Mouse (Mus musculus) intestine, postnatal 0 days (tissue): ENCODE data around the gene Iqcf5. TPM values are rescaled to one million over a fixed set of nuclear protein-coding genes. Genes with fewer than 3 reads are reported as not detected.
A peak's percentile ranks its signal among the peaks of the same experiment; 100 is the strongest.

ENCODE experiments used
- ATAC-seq: fragments of 200-750 bp; cut with Nextera tagmentation; 2 replicates; pipeline ENCODE4 v1.8.0; 2017; ENCODE audit warnings: mild to moderate bottlenecking, moderate TSS enrichment, moderate library complexity
- H3K27ac ChIP-seq: fragments of 300-500 bp; sonication (generic); 2 replicates; pipeline ENCODE4 v1.5.1; 2014; ENCODE audit warnings: mild to moderate bottlenecking, low read depth, low read length, moderate library complexity
- H3K27me3 ChIP-seq: fragments of 300-500 bp; sonication (generic); replicated peaks from 2 replicates; pipeline ENCODE4 v1.6.1; 2014; ENCODE audit warnings: low read length, mixed read lengths; ENCODE audit not compliant: control insufficient read depth, insufficient read depth
- H3K36me3 ChIP-seq: fragments of 300-500 bp; sonication (generic); 2 replicates; pipeline ENCODE4 v1.6.1; 2014; ENCODE audit warnings: mild to moderate bottlenecking, moderate library complexity; ENCODE audit not compliant: control insufficient read depth, insufficient read depth
- H3K4me1 ChIP-seq: fragments of 300-500 bp; sonication (generic); replicated peaks from 2 replicates; pipeline ENCODE4 v1.6.1; 2014; ENCODE audit warnings: antibody characterized with exemption, low read length, mixed read lengths; ENCODE audit not compliant: control insufficient read depth, insufficient read depth
- H3K4me2 ChIP-seq: fragments of 300-500 bp; sonication (generic); replicated peaks from 2 replicates; pipeline ENCODE4 v1.6.1; 2014; ENCODE audit warnings: low read depth, mild to moderate bottlenecking, moderate library complexity
- H3K4me3 ChIP-seq: fragments of 300-500 bp; sonication (generic); 2 replicates; pipeline ENCODE4 v1.5.1; 2014; ENCODE audit warnings: low read depth, low read length
- H3K9ac ChIP-seq: fragments of 300-500 bp; sonication (generic); 2 replicates; pipeline ENCODE4 v1.6.1; 2014; ENCODE audit warnings: mild to moderate bottlenecking, low read depth, low read length
- H3K9me3 ChIP-seq: fragments of 300-500 bp; sonication (generic); 2 replicates; pipeline ENCODE4 v1.6.1; 2016; ENCODE audit warnings: mixed run types; ENCODE audit not compliant: control insufficient read depth
- CTCF ChIP-seq: sonication (generic); IDR thresholded peaks from 2 replicates; pipeline ENCODE4 v1.5.1; 2016; ENCODE audit warnings: low read depth, mild to moderate bottlenecking, control low read depth, antibody characterized with exemption, moderate library complexity
- WGBS: fragments of 180-500 bp; shearing (Covaris S2); extraction: QIAGEN DNeasy Blood & Tissue Kit; methylation state at CpG from one replicate; pipeline ENCODE4 v1.1.7; 2014; 5-methylcytosine and 5-hydroxymethylcytosine counted together
- polyA plus RNA-seq: library from polyadenylated mRNA; unstranded; fragments of >200 nt; fragmentation: Nextera tagmentation; extraction: Ambion mirVana; gene quantifications from 2 replicates; pipeline ENCODE4 v1.2.1, GENCODE M21; 2015

The Iqcf5 gene
- polyA plus RNA-seq, 1 experiment from 2014 or later, result not detected

DNA sequence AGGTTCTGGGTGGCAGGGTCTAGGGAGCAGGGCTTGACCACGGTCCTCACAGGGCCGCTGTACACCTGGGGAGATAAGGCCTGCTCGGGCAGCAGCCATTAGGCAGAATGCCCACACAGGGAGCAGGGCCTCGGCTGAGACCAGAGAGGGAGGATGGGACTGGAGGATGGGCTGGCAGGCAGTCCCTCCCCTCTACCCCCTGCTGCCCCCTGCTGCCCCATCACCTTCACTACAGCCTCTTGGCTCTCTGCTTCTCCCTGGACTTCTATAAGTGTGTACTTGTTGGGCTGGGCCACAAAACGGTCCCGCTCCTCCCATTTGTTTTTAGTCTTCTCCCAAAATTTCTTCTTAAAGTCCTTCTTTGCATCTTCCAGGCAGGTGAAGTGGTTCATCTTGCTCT, 39.9 kb upstream of the Iqcf5 start:
- H3K27me3 ChIP-seq, result no peaks in the 10 kb centered on the region
- H3K4me2 ChIP-seq, result no peak overlapping the region
- no peaks in the 10 kb centered on the region for H3K9me3 ChIP-seq
- no peak for ATAC-seq
- 12% methylated on average over 6 of the region's 6 CpGs for whole genome bisulfite sequencing
- no peak overlapping the region for H3K4me3 ChIP-seq
- no peak overlapping the region for H3K9ac ChIP-seq
- peak; percentile 89 for TF ChIP-seq CTCF
- no peak overlapping the region for H3K27ac ChIP-seq
- H3K4me1 ChIP-seq, result peaks cover 8% of the 10 kb centered on the region
- H3K36me3 ChIP-seq, result peaks cover 6% of the 10 kb centered on the region; the same call in 1 of the 2 replicates

DNA sequence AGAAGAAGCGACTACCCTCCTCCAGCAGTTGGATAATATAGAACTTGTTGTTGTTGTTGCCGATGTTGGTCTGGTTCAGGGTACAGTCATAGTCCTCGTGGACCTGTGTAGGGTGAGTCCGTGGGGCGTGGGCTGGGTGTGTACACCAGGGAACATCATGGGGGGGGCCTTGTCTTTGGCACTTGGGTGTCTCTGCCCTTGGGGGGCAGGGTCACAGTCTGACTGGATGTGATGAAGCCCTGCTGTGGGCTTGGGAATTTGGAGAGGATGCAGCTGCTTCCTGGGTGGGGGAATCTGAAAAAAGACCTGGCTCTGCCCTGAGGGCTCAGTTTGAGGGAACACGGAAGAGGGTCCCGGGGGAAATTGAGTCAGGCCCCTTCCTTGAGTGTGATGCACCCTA, 39.3 kb upstream of the Iqcf5 start:
- no peak overlapping the region for H3K9ac ChIP-seq
- 70% methylated on average over 7 of the region's 7 CpGs for WGBS
- no peak for ATAC-seq
- no peaks in the 10 kb centered on the region for H3K27me3 ChIP-seq
- peaks cover 8% of the 10 kb centered on the region for H3K4me1 ChIP-seq
- no peak overlapping the region for H3K27ac ChIP-seq
- no peak for TF ChIP-seq CTCF
- no peaks in the 10 kb centered on the region for H3K9me3 ChIP-seq
- 0 out of 2 replicates have a peak overlapping the region, but pooled peaks have one; percentile 53 for H3K4me2 ChIP-seq
- no peak overlapping the region for H3K4me3 ChIP-seq
- H3K36me3 ChIP-seq, result peaks cover 12% of the 10 kb centered on the region; the same call in 1 of the 2 replicates

DNA sequence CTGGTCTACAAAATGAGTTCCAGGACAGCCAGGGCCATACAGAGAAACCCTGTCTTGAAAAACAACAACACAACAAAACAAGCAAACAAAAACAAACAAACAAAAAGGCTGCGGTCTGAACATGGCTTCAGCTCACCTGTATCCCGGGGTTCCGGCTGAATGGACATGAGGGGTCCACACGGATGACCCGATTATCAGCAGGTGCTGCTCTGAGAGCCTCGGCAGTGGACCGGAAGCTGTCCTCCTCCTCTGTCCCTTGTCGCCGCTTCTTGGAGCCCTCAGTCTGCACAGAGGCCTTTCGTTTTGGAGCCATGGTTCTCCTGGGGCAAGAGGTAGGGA, 38.7 kb upstream of the Iqcf5 start, which contains the start of gene Rrp9:
Gene Rrp9, plus strand, starts transcription at position 301 of the 339 bp plus-strand sequence.
- peak within 1 kb of the TSS; percentile 26 for H3K4me3 ChIP-seq
- peak within 1 kb of the TSS; percentile 46; the same call in 1 of the 2 replicates for H3K27ac ChIP-seq
- H3K4me2 ChIP-seq, result peak within 1 kb of the TSS; percentile 53
- TF ChIP-seq CTCF, result no peak
- peaks cover 8% of the 10 kb centered on the region for H3K4me1 ChIP-seq
- 81% methylated on average over 10 of the region's 10 CpGs for WGBS
- no peak for ATAC-seq
- peaks cover 17% of the 10 kb centered on the region for H3K36me3 ChIP-seq
- H3K9me3 ChIP-seq, result no peaks in the 10 kb centered on the region
- peak within 1 kb of the TSS; percentile 37; the same call in 1 of the 2 replicates for H3K9ac ChIP-seq
- no peaks in the 10 kb centered on the region for H3K27me3 ChIP-seq

DNA sequence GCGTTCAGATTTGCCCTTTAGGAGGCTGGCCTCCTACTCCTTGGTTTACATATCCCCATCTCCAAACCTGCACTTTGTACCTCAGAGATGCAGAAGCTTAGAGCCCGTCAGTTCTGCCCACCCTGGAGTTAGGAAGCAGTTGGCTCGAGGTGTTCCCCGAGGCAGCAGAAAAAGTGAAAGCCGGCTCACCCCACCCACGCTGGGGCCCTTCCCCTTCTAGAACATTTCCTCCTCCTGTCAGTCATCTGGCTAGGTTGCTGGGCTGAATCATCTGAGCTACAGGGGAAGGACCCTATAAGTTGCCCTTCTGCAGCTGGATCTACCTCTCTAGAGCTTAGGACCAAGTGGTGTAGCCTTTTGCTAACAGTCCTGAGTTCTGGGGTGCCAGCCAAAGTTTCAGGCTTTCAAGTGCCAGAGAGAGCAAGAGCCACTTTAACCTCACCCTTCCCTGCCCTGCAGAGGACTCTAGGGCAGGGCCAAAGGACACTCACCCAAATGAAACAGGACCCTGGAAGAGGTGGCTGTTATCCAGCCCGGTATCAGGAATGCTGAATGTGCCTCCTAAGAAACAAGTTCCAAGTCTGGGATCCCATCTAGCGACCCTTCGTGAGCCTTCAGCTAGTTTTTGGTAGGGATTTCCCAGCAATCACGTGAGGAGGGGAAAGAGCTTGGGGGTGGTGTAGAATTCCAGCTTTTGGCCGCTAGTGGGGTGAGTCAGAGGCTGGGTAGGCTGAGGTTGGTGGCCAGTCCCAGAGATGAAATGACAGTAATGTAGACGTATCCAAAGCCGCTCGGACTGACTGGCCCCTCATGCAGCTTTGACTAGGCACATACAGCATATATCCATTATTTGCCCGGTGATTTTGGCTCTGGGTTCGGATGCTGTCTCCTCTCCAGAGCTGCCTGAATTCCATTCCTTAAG, 38.1 kb upstream of the Iqcf5 start:
- H3K4me3 ChIP-seq, result peak overlapping the region; percentile 26
- peaks cover 8% of the 10 kb centered on the region for H3K4me1 ChIP-seq
- peak overlapping the region; percentile 37; the same call in 1 of the 2 replicates for H3K9ac ChIP-seq

DNA sequence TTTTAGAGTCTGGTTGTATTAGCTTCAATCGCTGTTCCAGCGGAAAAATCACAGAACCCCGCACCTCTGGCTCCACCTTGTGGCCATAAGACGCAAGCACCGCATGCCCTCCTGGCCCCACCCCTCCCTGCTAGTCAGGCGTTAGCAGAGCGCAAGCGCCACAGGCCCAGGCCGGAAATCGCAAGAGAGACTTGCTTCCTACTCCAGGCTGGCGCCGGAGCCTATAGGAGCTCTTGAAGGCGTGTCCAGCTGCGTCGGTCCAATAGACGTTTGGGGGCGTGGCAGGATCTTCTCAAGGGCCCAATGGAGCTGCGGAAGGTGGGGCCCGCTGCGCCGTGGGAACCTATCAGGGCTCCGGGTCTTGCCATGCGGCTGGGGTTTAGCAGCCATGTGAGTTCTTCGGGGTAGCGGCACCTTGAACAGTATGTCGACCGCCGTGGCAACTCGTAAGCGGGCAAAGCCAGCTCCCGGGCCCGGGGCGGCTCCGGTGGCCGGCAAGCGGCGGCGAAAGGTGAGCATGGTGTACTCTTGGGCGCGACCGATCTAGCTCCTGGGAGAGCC, 37.4 kb upstream of the Iqcf5 start, which contains the start of gene Parp3:
Gene Parp3, minus strand, starts transcription at position 26 of the 561 bp plus-strand sequence.
- H3K27ac ChIP-seq, result peak within 1 kb of the TSS; percentile 46; the same call in 1 of the 2 replicates
- TF ChIP-seq CTCF, result peak; percentile 97
- H3K9ac ChIP-seq, result peak within 1 kb of the TSS; percentile 55
- peaks cover 28% of the 10 kb centered on the region for H3K36me3 ChIP-seq
- H3K9me3 ChIP-seq, result no peaks in the 10 kb centered on the region
- peak; percentile 99 for ATAC-seq
- WGBS, result under 1% methylated on average over 41 of the region's 41 CpGs
- peaks cover 8% of the 10 kb centered on the region for H3K4me1 ChIP-seq
- H3K4me3 ChIP-seq, result peak within 1 kb of the TSS; percentile 58
- H3K4me2 ChIP-seq, result peak within 1 kb of the TSS; percentile 85
- no peaks in the 10 kb centered on the region for H3K27me3 ChIP-seq

More for the DNA sequence above, 38.1 kb upstream of the Iqcf5 start:
- peaks cover 23% of the 10 kb centered on the region for H3K36me3 ChIP-seq
- H3K4me2 ChIP-seq, result peak overlapping the region; percentile 53
- H3K27me3 ChIP-seq, result no peaks in the 10 kb centered on the region
- no peaks in the 10 kb centered on the region for H3K9me3 ChIP-seq
- no peak for TF ChIP-seq CTCF
- peak overlapping the region; percentile 46; the same call in 1 of the 2 replicates for H3K27ac ChIP-seq
- WGBS, result 16% methylated on average over 16 of the region's 16 CpGs
- peak; percentile 28 for ATAC-seq

DNA sequence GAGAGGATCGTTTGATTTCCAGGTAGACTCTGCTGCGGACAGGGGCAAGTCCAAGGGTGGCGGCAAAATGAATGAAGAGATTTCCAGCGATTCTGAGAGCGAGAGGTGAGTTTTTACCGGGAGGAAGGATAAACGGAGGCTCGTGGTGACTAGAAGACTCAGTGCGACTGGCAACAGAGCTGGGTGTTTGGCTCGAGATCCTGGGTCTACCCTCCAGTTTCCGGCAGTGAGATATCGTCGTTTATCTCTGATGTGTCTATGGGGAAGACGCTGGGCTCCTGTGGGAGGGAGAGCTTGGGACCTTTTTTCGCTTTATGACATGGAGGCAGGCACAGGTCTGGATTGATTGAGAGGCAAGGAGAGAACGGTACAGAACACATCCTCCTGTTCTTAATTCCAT, 36.7 kb upstream of the Iqcf5 start:
- peak overlapping the region; percentile 85 for H3K4me2 ChIP-seq
- H3K4me3 ChIP-seq, result peak overlapping the region; percentile 58
- H3K4me1 ChIP-seq, result peaks cover 8% of the 10 kb centered on the region
- TF ChIP-seq CTCF, result no peak
- no peak for ATAC-seq
- whole genome bisulfite sequencing, result under 1% methylated on average over 16 of the region's 16 CpGs
- no peaks in the 10 kb centered on the region for H3K27me3 ChIP-seq
- H3K9me3 ChIP-seq, result no peaks in the 10 kb centered on the region
- no peak overlapping the region for H3K27ac ChIP-seq
- H3K36me3 ChIP-seq, result peaks cover 31% of the 10 kb centered on the region
- H3K9ac ChIP-seq, result peak overlapping the region; percentile 55
